Mouse (Mus musculus): Measurements from ENCODE around the gene Hmgb2.
"Not testable (repeated sequence)": the region's sequence is repeated elsewhere in the genome, so short reads cannot be mapped to it uniquely, and the experiment has no call there.

The Hmgb2 gene

DNA sequence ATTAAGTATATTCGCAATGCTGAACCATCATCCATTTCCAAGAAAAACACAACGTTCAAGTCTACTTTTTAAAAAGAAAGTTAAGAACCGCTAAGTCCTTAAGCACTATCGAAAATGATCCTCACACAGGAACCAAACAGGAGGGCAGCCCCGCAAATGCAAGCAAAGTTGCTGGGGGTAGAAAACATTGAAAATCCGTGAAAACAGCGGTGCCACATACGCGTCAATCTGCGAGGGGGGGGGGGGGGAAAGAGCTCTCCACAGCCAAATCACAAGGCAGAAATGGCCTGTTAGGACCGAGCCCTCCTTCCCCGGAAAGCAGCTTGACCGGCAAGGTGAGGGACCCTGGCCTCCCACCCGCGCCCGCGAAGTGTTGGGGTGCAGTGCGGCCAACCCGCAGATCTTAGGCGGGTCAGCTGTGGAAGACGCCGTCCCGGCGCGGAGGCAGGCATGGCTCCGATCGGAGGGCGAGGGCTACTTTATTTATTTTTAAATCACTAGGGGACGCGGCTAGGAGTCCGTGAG lies 854 bp upstream of the Hmgb2 start:
- no peak for DNase-seq (ENCODE audit: low spot score in 2 of 2)

DNA sequence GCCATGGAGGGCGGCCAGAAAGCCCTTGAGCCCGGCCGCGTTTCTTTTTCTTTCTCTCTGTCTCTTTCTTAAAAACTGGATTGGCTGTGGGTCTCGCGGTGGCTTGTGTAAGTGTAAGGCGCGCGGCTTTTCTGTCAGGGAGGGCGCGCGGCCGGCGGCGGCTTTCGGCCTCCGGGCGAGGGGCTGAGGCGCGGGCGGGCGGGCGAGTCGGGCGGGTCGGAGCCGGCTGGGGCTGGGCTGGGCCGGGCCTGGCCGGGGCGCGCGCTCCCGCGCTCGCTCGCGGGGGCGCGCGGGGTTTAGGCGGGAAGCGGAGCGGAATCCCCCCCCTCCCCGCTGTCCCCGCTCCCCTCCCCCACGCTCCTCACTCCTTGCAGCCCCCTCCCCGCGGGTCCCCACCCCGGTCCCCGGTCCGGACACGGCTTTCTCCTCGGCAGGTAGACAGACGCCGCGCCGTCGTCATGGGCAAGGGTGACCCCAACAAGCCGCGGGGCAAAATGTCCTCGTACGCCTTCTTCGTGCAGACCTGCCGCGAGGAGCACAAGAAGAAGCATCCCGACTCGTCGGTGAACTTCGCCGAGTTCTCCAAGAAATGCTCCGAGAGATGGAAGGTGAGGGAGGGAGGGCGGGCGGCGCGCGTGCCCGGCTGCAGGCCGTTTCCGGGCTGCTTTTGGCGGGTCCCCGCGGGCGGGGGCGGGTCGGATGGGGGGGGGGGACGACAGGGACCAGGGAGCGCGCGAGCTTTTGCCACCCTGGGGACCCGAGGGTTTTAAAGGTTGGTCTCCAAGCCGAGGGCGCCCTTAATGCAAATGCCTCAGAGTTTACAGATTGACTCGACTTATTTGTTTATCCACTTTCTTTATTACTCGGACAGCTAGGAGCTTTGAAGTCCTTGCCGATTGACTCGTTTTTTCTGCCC lies 692 bp downstream of the Hmgb2 start:
- peak in 1 of 2 experiments; percentile 60 for DNase-seq (ENCODE audit: low spot score in 2 of 2)

DNA sequence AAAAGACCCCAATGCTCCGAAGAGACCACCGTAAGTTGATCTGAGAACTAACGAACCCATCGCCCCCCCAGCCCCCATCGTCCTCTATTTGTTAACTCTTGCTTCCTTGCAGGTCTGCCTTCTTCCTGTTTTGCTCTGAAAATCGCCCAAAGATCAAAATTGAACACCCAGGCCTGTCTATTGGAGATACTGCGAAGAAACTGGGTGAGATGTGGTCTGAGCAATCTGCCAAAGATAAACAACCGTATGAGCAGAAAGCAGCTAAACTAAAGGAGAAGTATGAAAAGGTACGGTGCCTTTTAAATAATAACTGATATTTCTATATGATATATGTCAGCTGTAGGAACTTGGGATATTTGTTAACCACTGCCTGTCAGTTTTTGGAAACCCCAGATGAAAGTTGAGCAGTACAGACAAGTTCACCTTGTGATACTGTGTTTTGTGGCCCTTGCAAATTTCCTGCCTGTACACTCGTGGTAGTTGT lies 1.5 kb downstream of the Hmgb2 start:
- DNase-seq (ENCODE audit: low spot score in 2 of 2), result not testable (repeated sequence)

DNA sequence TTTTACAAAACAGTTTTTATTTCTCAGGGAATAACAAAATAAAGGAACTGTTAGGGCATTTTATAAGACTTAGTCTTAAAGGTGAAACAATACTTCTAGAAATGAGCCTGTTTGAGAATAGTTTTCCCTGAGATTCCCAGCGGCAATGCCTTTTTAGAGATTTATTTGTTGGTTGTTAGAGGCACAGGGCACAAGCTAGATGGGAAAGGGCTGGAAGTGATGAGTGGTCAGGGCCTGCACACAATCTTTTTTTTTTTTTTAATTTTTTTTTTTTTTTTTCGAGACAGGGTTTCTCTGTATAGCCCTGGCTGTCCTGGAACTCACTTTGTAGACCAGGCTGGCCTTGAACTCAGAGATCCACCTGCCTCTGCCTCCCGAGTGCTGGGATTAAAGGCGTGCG lies 5.0 kb downstream of the Hmgb2 start:
- not testable (repeated sequence) for DNase-seq (ENCODE audit: low spot score in 2 of 2)

DNA sequence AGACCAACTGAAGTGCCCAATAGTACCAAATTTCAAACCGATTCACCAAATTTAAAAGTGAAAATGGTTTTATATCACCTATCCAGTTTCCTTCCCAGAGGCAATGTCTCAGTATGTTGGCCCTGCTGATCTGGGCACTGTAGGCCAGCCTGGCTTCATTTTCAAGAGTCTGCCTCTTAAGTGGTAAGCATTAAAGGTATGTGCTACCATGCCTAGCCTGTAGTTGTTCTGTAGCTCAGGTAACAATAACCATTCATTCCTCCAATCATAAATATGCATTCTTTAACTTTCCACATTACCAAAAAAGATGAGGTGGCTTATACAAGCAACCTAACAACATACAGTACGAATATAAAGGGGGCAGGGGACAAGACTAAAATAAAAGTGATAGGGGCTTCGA lies 6.0 kb downstream of the Hmgb2 start:
- no peak for DNase-seq (ENCODE audit: low spot score in 2 of 2)

DNA sequence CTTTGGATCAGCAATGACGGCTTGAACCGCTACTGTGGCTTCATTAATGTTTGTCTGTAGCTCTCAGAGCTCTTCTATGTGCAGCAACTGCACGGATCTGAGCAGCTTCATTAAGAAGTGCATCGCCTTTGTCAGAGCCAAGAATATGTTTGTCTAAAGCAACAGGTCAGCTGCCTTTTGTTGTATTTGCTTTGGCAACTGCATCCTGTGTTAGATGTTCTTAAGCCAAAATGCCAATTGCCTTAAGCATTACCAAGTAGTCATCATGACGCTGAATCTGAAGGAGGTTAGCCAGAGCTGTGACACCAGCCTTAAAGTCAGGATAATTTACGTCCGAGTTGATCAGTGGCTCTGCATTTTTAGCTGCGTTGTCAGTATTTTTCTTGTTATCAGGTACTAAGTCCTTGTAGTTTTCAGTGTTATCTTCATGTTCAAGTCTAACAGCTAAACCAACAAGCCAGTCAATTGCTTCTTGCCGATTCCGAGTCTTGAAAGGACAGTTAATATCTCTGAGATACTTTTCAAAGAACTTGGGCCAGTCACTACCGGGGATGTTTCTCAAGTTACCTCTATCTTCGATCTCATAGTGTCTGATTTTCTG lies 8.6 kb downstream of the Hmgb2 start:
- DNase-seq (ENCODE audit: low spot score in 2 of 2), result no peak

DNA sequence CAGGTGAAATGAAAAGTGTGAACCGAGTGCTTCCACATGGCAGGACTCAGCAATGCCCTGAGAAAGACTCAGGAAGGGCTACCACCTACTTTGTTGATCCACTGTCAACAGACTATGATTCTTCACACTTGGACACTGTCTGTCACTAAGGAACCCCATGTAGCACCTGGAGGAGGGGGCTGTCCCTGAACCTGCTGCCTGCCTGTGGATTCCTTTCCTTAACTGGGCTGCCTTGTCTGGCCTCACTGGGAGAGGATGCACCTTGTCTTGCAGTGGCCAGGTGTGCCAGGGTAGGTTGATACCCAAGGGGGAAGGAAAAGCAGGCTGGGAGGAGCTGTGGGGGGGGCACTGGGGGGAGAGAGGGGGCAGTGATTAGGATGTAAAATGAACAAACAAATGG lies 16.3 kb downstream of the Hmgb2 start:
- no peak for DNase-seq (ENCODE audit: low spot score in 2 of 2)

DNA sequence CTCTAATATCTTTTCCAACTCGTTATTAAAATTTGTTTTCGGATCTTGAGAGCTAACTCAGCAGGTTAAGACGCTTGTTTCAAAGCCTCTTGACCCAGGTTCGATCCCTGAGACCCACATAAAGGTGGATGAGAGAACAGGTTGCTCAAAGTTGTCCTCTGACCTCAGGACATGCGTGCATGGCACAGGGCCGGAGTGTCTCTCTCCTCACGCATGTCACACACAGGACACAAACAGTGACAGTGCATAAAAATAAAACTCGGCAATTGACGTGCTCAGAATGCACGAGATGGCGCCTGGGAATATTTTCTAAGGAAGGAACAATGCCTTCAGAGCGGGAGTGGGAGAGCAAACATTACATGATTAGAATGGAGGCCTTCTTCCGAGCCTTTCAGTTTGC lies 18.5 kb downstream of the Hmgb2 start:
- no peak for DNase-seq (ENCODE audit: low spot score in 2 of 2)

DNA sequence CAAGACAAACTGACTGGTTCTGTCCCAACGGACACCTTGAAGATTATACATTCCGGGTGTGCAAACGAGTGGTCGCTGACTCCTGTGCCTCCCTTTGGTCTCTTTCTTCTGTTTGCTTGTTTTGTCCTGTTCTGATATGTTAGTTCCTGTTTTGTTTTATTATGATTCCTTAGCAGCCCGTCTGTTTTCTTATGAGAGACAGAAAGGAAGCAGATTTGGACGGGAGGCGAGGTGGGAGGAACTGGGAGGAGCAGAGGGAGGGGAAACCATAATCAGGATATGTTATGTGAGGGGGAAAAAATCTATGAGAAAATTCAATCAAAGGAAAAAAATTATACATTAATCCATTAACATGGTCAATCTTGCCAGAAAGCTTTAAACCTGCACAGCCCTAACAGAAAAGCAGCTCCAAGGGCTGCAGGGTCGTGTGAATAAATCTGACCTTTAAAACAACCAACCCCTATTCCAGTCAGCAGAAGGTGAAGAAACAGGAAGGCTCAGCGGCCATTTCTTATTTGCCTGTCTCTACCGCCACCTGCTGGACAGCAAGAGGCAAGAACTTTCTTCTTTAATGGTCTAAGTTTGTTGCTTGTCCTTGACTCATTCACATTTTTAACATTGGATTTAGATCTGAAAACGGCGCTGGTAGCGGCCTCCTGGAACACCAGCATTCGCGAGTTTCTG lies 19.1 kb downstream of the Hmgb2 start:
- DNase-seq (ENCODE audit: low spot score in 2 of 2), result peak; percentile 67 to 86

DNA sequence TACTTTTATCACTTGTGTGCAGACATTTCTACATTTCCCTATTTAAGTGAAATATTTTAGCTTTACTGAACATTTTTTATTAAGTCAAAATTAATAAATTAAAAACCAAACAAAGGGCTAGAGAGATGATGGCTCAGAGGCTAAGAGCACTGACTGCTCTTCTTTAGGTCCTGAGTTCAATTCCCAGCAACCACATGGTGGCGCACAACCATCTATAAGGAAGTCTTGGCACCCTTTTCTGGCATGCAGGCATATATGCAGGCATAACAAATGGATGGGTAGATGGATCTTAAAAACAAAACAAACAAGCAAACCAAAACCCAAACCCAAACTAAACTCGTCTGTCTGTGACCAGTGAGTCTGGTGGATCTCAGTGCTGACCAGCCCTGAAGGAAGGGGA lies 20.5 kb downstream of the Hmgb2 start:
- DNase-seq (ENCODE audit: low spot score in 2 of 2), result peak in 1 of 2 experiments; percentile 41

DNA sequence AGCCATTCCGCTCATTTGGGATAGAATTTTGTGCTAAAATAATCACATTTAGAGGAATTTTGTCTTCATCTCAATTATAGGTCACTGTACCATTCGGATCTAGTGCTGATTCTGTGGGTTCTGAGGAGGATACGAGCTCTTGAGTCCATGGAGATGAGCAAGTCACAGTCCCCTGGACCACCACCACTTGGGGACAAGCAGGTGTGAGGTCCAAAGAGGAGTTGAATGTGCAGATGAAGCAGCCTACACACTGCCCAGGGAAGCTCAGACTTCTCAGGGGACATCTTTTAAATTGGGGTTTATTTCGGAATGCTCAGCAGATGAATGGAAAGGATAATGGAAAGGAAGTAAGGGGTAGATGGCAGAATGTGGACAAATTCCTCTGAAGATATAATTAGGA lies 21.4 kb downstream of the Hmgb2 start:
- no peak for DNase-seq (ENCODE audit: low spot score in 2 of 2)

DNA sequence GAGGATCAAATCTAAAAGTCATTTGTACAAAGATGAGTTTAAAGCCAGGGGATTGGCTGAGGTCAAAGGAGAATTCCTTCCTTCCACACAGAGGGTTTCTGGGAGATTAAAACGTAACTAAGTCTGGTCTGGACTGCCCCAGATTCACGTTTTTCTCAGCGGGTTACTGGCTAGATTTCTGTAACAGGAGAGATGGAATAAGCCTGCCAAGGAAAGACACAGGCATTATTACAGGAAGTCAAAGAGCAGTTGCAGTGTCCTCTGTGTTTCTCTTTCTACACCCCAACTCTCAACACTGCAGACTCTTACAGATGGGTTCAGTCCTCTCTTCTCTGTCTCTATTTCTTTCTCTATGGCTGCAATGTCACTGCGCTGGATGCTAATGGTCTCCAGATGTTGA lies 22.8 kb downstream of the Hmgb2 start:
- no peak for DNase-seq (ENCODE audit: low spot score in 2 of 2)

DNA sequence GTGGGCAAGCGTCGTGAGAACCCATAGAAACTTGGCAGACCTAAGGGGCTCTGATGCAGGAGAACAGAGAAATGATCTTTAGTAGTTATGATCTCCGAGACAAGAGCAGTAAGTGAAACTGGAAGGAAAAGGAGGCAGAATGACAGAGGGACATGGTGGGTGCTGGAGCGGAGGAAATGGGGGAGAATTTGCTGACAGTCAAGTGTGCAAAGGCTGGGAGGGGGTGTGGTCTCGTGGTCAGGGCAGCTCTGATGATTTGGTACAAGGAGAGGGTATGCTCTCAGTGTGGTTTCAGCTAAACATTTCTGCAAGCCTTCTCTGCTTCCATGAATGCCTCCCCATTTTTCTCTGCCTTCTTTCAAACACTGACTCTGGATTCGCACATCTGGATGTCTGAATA lies 24.5 kb downstream of the Hmgb2 start:
- no peak for DNase-seq (ENCODE audit: low spot score in 2 of 2)

DNA sequence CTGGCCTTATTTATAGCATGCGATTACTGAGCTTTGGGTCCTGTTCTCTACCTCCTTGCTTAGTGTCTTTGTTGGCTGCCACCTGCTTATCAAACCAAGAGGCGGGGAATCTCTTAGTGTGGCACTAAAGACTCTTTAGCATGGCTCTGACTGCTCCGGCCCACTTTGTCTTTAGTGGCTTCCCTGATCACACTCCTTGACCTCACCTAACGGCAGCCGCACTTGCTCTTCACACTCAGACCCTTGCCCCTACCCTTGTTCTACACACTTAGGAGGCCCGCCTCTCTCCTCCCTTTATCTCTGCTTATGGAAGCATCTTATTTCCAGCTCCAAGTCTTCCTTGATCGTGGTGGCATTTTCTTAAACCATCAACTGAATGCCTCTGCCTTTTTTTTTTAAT lies 26.9 kb downstream of the Hmgb2 start:
- no peak for DNase-seq (ENCODE audit: low spot score in 2 of 2)

DNA sequence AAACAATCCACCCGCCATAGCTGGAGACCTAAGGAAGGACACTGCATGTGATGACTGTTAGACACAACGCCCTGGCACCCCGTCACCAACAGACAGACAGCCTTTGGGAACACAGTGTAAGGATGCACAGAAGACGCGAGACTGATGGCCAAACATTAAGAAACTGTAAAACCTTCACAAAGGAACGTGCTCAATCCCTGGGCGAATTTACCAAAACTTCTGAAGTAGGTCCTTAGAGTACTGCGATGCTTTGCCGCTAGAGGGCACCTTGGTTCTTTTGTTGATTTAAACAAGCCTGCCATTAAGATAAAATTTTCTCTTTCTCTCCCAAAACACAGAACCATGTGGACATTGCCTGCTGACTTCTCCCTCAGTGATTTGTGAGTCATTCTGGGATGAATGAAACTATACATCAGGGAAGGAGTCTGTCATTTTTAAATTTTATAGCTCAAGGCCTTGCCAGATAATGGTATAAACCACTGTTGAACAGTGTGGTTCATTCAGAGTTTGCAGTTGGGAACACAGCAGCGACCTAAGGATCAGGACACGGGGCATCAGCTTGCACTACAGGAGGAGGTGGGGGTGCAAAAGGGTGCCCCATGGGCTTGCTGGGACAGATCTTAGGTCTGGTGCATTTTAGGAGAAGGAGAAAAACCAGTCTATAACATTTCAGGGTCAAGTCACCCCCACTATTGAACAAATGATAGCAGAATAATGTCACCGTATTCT lies 28.6 kb downstream of the Hmgb2 start:
- DNase-seq (ENCODE audit: low spot score in 2 of 2), result peak; percentile 36 to 78

DNA sequence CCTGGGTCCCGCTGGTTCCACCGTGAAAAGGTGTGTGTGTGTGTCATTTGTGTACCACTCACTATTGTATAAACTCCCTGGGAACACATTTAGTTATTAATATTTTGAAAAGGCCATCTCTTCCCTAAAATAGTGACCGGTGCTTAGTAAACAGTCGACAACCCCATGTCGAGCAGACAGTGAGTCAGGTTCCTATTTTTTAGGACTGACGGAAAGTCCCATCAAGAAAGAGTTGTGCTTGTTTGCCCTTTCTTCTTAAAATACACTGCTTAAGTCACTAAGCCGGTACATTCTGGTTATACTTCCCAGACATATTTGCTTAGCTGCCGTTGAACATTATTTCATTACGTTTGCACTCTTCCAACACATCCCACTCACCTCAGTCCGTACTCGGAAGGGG lies 29.2 kb downstream of the Hmgb2 start:
- no peak for DNase-seq (ENCODE audit: low spot score in 2 of 2)

DNA sequence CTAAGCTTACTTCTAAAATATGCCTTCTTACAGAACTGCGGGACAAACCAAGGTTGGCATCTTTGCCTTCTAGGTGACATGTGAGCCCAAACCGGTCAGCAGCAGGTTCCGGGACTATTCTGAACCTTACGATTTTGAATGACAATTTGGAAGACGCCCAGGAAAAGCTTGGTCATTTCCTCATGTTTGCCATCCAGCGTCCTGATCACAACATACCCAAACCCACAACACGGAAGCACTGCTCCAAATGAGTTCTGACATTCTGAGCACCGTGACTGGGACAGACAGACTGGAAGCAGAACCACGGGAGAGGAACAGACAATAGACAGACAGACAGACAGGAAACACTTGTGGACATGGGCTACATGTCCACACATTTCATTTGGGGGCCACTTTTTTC lies 29.7 kb downstream of the Hmgb2 start:
- DNase-seq (ENCODE audit: low spot score in 2 of 2), result no peak

DNA sequence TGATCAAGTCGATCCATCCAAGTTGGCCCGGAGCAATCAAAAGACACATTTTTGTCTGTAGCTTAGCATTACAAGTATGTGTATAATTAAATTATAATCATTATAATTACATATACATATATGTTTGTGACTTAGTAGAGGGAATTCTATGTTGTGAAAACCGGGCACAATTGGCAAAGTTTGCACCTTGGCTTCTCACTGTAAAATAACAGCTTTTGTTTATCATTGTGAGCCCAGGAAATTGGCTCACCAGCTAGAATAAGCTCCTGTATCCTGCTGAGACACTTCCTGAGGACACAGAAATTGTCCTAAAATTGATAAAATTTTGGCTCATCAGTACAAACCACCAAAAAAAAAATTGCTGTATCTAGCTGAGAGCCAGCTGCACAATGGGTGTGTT lies 34.7 kb downstream of the Hmgb2 start:
- DNase-seq (ENCODE audit: low spot score in 2 of 2), result no peak

DNA sequence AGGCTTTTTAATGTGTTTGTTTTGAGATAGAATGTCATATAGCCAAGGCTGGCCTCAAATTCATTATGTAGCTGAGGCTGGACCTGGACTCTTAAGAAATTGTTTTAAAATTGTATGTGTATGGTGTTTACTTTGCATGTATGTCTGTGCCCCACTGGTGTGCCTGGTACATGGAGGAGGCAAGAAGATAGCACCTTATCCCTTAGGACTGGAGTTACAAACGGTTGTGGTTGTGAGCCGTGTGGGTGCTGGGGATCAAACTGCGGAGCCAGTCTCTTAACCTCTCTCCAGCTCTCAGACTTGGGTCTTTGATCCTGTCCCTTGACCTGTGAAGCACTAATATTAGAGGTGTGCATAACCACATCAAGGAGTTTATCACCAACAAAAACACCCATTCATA lies 35.1 kb downstream of the Hmgb2 start:
- no peak for DNase-seq (ENCODE audit: low spot score in 2 of 2)

DNA sequence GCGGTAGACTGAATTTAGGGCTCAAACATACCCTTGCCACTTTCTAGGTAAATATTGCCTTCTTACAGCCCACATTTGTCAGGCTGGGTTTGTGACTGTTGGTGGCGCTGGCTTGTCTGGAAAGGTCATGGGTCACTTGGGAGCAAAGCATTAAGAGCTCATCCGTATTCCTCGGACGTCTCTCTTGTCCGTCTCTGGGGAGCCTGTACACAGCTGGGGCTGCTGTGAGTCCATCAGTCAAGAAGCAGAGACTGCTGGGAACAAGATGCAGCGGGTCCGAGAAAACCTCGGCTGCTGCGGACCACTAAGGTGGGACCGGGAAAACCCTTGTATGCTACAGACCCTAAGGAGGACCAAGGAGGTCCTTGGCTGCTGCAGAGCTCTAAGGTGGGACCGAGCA lies 35.9 kb downstream of the Hmgb2 start:
- DNase-seq (ENCODE audit: low spot score in 2 of 2), result no peak

DNA sequence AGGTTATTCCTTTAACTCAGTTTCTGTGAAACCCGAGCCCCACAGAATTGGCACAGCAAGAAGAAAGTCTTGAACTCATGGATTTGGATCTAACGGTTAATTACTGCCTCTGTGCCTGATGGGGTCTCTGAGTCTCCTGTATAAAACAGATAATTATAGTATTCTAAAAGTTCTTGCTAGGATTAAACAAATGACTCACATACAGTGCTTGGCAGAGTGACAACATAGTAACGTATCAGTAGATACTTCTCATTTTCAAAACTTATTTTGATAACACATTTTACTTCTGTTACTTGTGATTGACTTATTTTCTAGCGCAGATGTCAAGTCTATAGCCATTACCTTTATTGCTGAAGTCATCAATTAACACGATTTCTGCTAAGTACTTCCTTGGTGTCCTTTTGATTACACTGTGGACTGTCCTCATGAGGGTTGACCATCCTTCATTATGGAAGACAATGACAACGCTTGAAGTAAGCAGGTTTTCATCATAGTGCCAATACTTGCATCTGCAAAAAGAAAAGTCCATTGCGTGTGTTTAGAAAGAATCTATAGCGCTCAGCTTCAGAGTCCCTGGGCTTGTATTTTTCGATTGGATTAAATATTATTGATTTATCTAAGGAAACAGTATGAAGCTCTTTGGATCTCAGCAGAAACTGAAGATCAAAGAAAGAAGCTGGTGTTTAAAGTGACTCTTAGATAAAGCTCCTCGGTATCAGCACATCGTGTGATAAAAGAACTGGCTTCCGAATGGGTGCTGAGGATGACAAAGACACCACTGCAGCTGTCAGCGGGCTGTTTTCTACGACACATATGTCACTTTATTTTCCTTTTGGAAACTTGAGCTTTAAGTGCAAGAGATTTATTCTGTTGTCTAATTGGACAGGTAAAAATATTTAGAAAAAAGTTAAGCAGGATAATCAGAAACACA lies 40.7 kb downstream of the Hmgb2 start:
- no peak for DNase-seq (ENCODE audit: low spot score in 2 of 2)
